Mouse (Mus musculus) gastrocnemius, adult 2 months (tissue): ENCODE data around the gene Olfr547. TPM values are rescaled to one million over a fixed set of nuclear protein-coding genes. Genes with fewer than 3 reads are reported as not detected.
"Not testable (repeated sequence)": the region's sequence is repeated elsewhere in the genome, so short reads cannot be mapped to it uniquely, and the experiment has no call there.

Experiments
- DNase-seq: peaks from one replicate; pipeline ENCODE4 v3.0.0; 2022
- H3K27ac ChIP-seq: fragments of 200-600 bp; 2 replicates; pipeline ENCODE4 v1.8.1; 2022; ENCODE audit warnings: mild to moderate bottlenecking
- H3K4me3 ChIP-seq: fragments of 200-600 bp; 2 replicates; pipeline ENCODE4 v1.8.1; 2022; ENCODE audit warnings: mild to moderate bottlenecking, moderate library complexity
- CTCF ChIP-seq: fragments of 200-600 bp; IDR thresholded peaks from 2 replicates; pipeline ENCODE4 v1.8.1; 2022; ENCODE audit warnings: antibody characterized with exemption, mild to moderate bottlenecking, moderate library complexity
- intact Hi-C: fragments of 180-260 bp; cut with DNase I; formaldehyde crosslinking; loops from one replicate; pipeline ENCODE4 v1.15.1; 2025
- long read RNA-seq, 2 experiments: library from polyadenylated mRNA; stranded (forward); transcript quantifications; one replicate each; pipeline ENCODE4 v2.0.0; 2021
- total RNA-seq, 2 experiments: library from RNA; stranded (reverse); gene quantifications; 2 replicates each; pipeline ENCODE4 v1.2.3; 2021

Olfr547 gene
- total RNA-seq = not detected
- long read RNA-seq, experiment 1 = 0 reads
- long read RNA-seq, experiment 2 = 0 reads

- Histone ChIP-seq H3K4me3 (no peak within 1 kb of the TSS), H3K27ac (no peak within 1 kb of the TSS)
- TF ChIP-seq CTCF = no peak
- intact Hi-C loops = no loop called here
- DNase-seq = no peak
These were observed at the start of gene Olfr547 for GRCm38 (mm10) chr7:102534449-102534848. TSS of gene Olfr547 (plus strand) at chr7:102534749.

- H3K27ac ChIP-seq, intact Hi-C loops, H3K4me3 ChIP-seq, DNase-seq: not testable (repeated sequence)
These were observed 49.8 kb upstream of the Olfr547 start for GRCm38 (mm10) chr7:102484766-102485165.

DNA sequence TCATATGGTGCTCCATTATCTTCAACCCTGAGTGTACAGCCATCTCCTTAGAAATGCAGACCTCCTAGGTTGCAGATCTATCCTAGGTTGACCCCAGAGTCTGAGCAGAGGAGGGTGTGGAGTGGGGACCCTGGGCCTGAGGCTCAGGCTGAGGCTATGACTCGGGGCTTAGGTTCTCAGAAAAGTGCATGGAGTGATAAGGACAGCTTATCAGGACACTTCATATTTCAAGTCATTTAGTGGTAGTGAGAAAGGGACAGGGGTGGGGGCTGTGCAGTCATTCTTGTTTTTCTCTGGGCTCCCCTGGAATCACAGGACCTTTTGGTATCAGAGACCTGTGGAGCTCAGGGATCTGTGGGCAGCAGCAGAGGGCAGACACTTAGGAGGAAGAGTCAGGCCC is 48.4 kb upstream of the Olfr547 start:
- TF ChIP-seq CTCF = no peak
- intact Hi-C loops = no loop called here
- H3K4me3 ChIP-seq = no peak overlapping the region
- no peak for DNase-seq
- no peak overlapping the region for H3K27ac ChIP-seq

DNA sequence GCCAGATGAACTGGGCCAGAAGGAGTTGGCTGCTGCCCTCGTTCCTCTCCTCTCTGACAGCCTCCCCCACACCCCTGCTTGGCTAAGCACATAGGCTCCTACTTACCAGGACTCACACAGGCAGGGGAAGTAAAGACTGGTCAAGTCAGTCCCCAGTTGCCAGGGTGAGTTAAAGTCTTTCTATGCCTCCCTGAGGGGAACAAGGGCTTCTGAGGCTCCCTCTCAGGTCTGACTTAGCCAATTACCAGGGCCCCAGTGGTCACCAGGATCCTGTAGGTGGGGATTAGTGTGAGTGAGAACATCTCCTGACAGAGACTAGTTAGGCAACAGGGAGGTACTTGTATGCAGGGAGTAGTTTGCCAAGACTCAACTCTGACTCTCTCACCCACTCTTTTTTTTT is 46.4 kb upstream of the Olfr547 start, which contains the start of gene Olfr544:
Gene Olfr544 (minus strand): TSS at position 153 of the 400 bp plus-strand sequence.
- H3K27ac ChIP-seq = no peak within 1 kb of the TSS
- no peak for DNase-seq
- no peak for TF ChIP-seq CTCF
- no peak within 1 kb of the TSS for H3K4me3 ChIP-seq
- intact Hi-C loops = no loop called here

- H3K27ac ChIP-seq, intact Hi-C loops, DNase-seq, H3K4me3 ChIP-seq: not testable (repeated sequence)
- peak; percentile 7; the same call in 1 of the 2 replicates for TF ChIP-seq CTCF
These were observed 40.1 kb upstream of the Olfr547 start for GRCm38 (mm10) chr7:102494416-102494815.

DNA sequence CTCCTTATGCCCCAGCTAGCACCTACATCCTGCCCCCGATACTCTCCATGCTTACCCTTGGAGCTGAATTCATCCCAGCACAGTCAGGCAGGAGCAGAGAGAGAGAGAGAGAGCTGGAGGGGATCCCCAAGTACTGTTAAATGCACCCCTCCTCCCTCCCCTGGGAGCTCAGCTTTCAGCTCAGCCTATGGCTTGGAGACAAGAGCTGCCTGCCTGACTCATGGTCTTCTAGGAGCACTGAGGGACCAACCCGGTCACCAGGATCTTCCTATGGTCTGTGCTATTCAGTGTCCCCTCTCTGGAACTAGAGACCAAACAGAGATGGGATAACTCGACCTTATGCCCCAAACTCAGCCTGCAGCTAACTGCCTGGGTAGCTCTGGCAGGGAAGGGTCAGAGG is 35.1 kb upstream of the Olfr547 start, which contains the start of gene Olfr545:
Gene Olfr545 (minus strand): TSS at position 101 of the 400 bp plus-strand sequence.
- no peak for TF ChIP-seq CTCF
- no peak within 1 kb of the TSS for H3K4me3 ChIP-seq
- H3K27ac ChIP-seq = no peak within 1 kb of the TSS
- no peak for DNase-seq
- intact Hi-C loops = no loop called here

DNA sequence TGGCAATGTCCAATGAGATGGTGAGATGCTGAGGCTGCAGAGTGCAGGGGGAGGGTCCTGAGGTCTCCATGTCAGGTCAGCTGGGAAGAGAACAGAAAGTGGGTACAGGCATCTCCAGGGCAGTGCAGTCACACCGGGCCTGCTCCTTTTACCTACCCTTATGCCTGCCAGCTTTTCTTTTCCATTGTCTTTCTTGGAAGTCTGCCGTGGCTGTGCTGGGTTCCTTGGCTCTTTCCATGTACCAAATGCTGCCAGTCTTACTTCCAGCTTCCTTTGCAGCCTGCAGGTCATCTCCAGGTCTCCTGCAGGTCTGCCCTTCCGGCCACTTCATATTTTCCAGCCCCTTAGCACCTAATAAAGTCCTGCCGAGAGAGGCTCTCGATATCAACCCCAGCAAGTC is 32.6 kb upstream of the Olfr547 start:
- no peak for TF ChIP-seq CTCF
- no peak overlapping the region for H3K27ac ChIP-seq
- DNase-seq = no peak
- intact Hi-C loops = no loop called here
- H3K4me3 ChIP-seq = no peak overlapping the region

DNA sequence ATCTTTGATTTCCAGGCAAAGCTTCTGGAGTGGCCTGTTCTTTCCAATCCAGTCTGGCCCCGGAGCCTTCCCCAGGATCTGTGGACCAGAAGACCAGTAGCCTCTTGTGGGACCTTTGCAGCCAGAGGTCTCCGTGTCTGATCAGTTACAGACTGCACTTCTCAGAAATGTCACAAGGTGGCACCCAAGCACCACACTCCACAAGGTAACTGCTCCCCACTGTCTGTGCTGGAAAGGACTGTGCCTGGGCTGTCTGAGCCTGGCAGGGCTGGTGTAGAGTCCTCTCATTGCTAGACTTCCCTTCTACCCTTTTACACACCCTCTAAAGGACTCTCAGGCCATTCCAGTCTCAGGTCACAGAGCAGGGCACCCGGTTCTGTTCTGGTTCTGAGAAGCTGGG is 27.7 kb upstream of the Olfr547 start:
- Histone ChIP-seq H3K27ac (no peak overlapping the region), H3K4me3 (no peak overlapping the region)
- intact Hi-C loops = no loop called here
- peak; percentile 72 for DNase-seq
- peak; percentile 92 for TF ChIP-seq CTCF

DNA sequence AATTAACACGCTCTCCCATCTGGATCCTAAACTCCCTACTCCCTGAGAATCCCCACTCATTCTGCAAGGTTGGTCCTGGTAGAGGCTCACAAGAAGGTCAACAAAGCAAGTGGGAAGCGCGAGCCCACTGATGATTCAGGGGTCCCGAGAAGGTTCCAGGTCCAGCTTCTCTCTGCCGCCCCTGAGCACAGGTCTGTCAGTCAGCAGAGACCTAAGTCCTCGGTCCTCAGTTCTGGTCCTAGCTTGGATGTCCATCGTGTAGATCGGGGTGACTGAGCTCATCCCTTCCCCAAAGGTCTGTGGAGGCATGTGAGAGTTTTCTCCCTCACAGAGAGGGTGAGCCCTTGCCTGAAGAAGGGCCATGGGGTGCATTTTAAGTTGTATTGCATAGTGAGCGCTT is 26.5 kb upstream of the Olfr547 start:
- Histone ChIP-seq H3K27ac (no peak overlapping the region), H3K4me3 (no peak overlapping the region)
- TF ChIP-seq CTCF = no peak
- DNase-seq = no peak
- intact Hi-C loops = no loop called here

GRCm38 (mm10) chr7:102508666-102509065 is 25.9 kb upstream of the Olfr547 start:
- intact Hi-C loops = no loop called here

DNA sequence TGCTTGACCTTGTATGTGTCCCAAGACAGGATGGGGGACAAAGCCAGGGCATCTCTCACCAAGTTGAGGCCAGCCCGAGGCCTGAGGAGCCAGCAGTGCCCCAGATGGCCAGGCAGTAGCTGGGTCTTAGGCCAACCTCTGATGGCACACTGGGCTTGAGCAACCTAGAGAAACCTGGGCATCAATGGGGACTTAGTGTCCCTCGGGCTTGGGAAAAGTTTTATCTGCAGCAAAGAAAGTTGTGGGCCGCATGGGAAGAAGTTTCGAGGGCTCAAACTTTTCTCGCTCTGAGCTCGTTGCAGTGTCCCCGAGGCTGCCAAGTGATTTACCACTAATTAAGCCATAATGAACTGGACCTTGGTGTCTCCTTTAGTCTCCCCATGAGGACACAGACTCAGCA is 24.8 kb upstream of the Olfr547 start:
- no peak overlapping the region for H3K4me3 ChIP-seq
- no peak overlapping the region for H3K27ac ChIP-seq
- no peak for DNase-seq
- TF ChIP-seq CTCF = no peak
- intact Hi-C loops = loop anchor here (5.0 kb wide), 2 partner anchors 58 to 408 kb away; partner anchors contain the start of genes Olfr571 and Trim21

More at GRCm38 (mm10) chr7:102508666-102509065, 25.9 kb upstream of the Olfr547 start:
- no peak for TF ChIP-seq CTCF
- DNase-seq = no peak
- H3K4me3 ChIP-seq = no peak overlapping the region
- H3K27ac ChIP-seq = no peak overlapping the region

DNA sequence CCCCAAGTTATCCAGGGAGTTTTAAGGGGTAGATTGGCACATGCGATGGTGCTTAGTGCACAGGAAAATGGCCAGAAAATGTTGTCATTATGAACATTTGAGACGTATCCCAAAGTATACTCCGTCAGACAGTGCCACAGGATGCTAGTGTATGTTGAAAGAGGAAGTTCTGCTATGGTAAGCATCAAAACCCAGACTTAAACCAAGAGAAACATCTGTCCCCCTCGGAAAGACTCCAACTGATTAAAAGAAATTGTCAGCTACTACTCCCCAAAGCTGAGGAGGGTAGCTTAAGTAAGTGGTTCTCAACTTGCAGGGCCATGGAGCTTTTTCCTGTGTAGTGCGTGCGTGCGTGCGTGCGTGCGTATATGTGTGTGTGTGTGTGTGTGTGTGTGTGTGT is 22.6 kb upstream of the Olfr547 start:
- no peak for TF ChIP-seq CTCF
- Histone ChIP-seq H3K4me3 (no peak overlapping the region), H3K27ac (no peak overlapping the region)
- intact Hi-C loops = loop anchor here (2.0 to 5.0 kb wide), 3 partner anchors 55 to 405 kb away; partner anchors contain the start of genes Olfr571 and Trim21
- DNase-seq = no peak

GRCm38 (mm10) chr7:102512814-102513435 is 21.6 kb upstream of the Olfr547 start:
- peak overlapping the region; percentile 74 for H3K4me3 ChIP-seq
- peak overlapping the region; percentile 44; the same call in 1 of the 2 replicates for H3K27ac ChIP-seq
- DNase-seq = peak; percentile 92
- intact Hi-C loops = loop anchor here (2.0 to 5.0 kb wide), 3 partner anchors 54 to 404 kb away; partner anchors contain the start of genes Olfr571 and Trim21
- TF ChIP-seq CTCF = peak; percentile 98

DNA sequence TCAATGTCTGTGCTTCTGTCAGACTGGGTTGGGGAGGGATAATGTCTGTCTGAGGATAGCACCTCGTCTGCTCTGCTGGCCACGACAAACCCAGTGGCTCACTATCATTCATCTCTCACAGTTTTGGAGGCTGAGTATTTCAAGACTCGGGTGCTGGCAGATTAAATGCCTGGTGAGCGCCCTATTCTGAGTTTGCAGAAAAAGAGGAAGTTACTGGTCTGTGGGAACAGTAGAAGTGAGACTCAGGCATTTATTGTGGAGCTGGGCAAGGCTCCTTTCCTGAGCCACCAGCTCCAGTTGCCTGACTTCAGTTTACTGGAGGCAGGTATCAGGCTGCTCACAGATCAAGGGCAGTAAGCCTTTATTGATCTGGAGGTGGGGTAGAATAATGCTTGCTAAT is 20.4 kb upstream of the Olfr547 start:
- intact Hi-C loops = loop anchor here (5.0 kb wide), 2 partner anchors 53 to 403 kb away; partner anchors contain the start of genes Olfr571 and Trim21
- no peak overlapping the region for H3K4me3 ChIP-seq
- H3K27ac ChIP-seq = no peak overlapping the region
- DNase-seq = no peak
- no peak for TF ChIP-seq CTCF
